Mouse (Mus musculus) subcutaneous adipose tissue, adult 2 months (tissue): ENCODE data around the gene Wnt10b. TPM values are rescaled to one million over a fixed set of nuclear protein-coding genes. Genes with fewer than 3 reads are reported as not detected.

Experiments used
- polyA plus RNA-seq: library from polyadenylated mRNA; depleted of rRNA; stranded (reverse); fragments of >200 nt; gene quantifications from 2 replicates; pipeline ENCODE4 v1.2.3, GENCODE M21; 2012; ENCODE audit warnings: low replicate concordance; rRNA removed

Gene Wnt10b
- polyA plus RNA-seq, result 1.9 and 4.5 TPM in 2 replicates

DNA sequence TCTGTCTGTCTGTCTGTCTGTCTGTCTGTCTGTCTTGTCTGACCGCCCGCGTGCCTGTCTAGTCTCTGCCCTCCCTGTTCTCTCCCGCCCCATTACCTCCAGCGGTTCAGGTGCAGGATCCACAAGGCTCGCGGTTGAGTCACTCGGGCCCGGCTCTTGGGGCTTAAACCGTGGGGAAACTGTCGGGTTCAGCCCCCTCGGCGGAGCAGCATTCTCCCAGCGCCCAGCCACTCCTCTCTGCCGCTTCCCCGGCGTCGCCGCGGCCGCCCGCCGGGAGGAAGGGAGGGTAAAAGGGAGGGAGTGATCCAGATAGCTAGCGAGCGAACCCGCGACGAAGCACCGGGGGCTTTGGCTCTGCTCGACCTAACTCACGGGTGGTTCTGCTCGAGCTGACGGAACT lies at the start of gene Wnt10b:
Wnt10b (minus strand) TSS at position 389 of the 400 bp plus-strand sequence.

DNA sequence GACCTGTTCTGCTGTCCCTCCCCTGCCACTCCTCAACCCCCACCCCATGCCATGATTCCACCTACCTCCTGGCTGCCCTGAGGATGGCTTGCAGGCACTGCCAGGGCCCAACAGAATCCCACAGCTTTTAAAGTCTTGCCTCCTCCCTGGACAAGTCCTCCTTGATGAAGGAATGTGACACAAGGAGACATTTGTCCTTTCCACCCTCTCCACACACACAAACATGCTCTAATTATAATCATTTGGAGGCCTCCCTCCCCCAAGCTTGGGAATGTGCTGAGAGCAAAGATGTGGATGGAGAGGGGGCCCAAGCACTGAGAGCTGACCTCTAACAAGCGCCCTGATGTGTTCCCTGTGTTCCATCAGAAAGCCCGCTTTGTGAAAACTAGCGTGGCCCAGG lies 31.4 kb upstream of the Wnt10b start, which contains the start of gene Ddn:
Ddn (minus strand) TSS at position 101 of the 400 bp plus-strand sequence.

DNA sequence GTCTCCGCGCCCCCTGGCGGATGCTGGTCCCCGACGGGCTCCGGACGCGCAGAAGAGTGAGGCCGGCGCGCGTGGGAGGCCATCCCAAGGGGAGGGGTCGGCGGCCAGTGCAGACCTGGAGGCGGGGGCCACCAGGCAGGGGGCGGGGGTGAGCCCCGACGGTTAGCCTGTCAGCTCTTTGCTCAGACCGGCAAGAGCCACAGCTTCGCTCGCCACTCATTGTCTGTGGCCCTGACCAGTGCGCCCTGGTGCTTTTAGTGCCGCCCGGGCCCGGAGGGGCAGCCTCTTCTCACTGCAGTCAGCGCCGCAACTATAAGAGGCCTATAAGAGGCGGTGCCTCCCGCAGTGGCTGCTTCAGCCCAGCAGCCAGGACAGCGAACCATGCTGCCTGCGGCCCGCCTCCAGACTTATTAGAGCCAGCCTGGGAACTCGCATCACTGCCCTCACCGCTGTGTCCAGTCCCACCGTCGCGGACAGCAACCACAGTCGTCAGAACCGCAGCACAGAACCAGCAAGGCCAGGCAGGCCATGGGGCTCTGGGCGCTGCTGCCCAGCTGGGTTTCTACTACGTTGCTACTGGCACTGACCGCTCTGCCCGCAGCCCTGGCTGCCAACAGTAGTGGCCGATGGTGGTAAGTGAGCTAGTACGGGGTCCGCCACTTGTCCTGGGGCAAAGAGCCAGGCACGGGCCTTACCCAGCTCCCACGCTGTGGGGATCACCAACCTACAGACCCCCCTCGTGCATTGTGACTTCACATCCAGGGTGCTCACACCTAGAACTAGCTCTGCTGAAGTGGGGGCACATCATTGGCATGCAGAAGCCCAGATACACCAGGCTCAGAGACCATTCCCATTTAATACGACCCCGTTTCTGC lies 11.9 kb upstream of the Wnt10b start, which contains the start of gene Wnt1:
Wnt1 (plus strand) TSS at position 197 of the 875 bp plus-strand sequence.

DNA sequence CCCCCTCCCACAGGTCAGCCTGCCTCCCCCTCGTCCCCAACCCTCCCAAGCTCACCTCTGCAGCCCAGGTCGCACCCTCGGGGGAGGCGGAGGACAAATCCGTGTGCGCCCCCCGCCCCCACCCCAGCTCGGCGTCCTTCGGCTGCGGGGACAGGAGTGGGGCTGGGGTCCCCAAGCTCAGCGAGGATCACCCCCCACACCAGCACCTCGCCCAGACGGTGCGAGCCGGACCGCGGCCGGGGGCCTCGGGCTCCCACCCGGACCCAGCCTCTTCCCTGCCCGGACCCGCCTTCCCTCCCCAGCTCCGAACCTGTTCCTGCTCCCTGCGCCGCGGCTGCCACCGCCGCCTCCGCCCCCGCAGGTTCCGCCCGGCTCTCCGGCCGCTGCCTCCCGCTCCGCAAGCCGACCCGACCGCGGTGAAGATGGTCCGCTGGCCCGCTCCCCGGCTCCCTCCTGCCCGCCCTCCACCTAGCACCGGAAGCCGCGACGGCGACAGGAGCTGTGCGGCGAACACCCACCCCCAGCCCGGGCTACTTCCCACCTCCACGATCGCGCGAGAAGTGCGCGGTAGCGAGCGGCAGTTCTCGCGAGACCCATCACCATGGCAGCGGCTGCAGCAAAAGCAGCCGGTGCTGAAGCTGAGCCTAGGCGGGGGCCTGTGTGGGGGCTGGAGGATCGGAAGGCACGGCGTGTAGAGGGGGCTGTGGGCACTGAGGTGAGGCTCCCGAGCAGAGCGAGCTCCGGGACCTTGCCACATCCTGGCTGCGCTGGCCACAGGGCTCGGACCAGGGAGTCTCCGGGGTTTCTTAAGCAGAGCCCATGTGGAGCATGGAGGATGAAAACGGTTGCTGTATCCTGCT lies 15.1 kb downstream of the Wnt10b start, which contains the start of gene Arf3:
Arf3 (minus strand) TSS at position 545 of the 860 bp plus-strand sequence.

DNA sequence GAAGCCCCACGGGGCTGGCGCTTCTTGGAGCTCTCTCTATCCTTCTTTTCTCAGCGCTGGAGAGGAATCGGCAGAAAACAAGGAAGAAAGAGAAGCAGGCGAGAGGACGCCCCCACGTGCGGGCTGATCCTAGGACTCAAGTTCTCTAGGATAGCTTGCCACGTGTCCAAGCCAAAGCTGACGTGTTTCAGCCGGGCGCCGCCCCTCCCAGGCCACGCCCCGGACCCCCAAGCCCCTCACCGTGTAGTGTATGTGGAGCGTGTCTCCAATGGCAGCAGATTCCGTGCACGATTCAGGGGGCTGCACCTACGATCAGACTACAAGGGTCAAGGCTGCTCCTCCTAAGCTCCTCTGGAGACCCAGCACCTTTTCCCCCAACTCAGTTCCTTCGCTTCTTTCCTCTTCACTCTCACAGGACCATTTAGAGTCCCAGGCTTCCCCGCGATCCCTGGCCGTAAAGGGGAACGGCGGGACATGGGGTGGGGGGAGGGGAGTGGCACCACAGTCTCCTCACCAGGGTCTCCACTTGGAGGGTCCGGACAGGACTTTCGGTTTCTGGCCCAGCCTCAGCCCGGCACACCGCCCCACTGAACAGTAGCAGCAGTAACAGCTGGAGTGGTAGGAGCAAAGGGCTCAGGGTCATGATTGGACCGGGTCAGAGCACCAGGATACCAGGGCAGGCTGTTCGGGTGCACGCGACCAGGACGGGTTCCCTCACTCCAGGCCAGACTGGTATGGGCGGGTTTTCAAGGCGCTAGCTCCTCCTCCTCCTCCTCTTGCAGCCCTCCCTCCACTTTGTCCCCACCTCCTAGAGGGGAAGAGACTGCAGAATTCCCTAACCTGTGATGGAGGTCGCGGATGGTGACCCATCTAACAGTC lies 50.3 kb downstream of the Wnt10b start, which contains the start of gene Fkbp11:
Fkbp11 (minus strand) TSS at position 756 of the 879 bp plus-strand sequence.

Other genes starting within 250 kb of the Wnt10b start
- 34.5 and 55.4 TPM in 2 replicates for gene Kansl2, start 243.9 kb downstream of the Wnt10b start, polyA plus RNA-seq
- 9.7 and 16.1 TPM in 2 replicates for gene Ccnt1, start 207.2 kb downstream of the Wnt10b start, polyA plus RNA-seq
- gene 4930415O20Rik, start 207.1 kb downstream of the Wnt10b start, polyA plus RNA-seq, result 0.73 TPM in 1 of 2 replicates, not detected in the other
- 107 and 116 TPM in 2 replicates for gene Adcy6, start 168.1 kb downstream of the Wnt10b start, polyA plus RNA-seq
- gene Cacnb3, start 147.3 kb downstream of the Wnt10b start, polyA plus RNA-seq, result 21.0 and 124 TPM in 2 replicates
- 29.0 and 48.5 TPM in 2 replicates for gene Ddx23, start 115.3 kb downstream of the Wnt10b start, polyA plus RNA-seq
- gene Rnd1, start 100.7 kb downstream of the Wnt10b start, polyA plus RNA-seq, result 4.4 and 5.4 TPM in 2 replicates
- 0.09 and 1.4 TPM in 2 replicates for gene Ccdc65, start 69.9 kb downstream of the Wnt10b start, polyA plus RNA-seq
- 8.5 and 30.4 TPM in 2 replicates for gene Fkbp11, start 50.0 kb downstream of the Wnt10b start, polyA plus RNA-seq
- gene Arf3, start 14.9 kb downstream of the Wnt10b start, polyA plus RNA-seq, result 95.2 and 124 TPM in 2 replicates
- 0.15 and 0.39 TPM in 2 replicates for gene Wnt1, start 11.7 kb upstream of the Wnt10b start, polyA plus RNA-seq
- gene Ddn, start 31.3 kb upstream of the Wnt10b start, polyA plus RNA-seq, result 0.05 and 0.06 TPM in 2 replicates
- gene Prkag1, start 53.4 kb upstream of the Wnt10b start, polyA plus RNA-seq, result 84.2 and 92.4 TPM in 2 replicates
- 19.8 and 31.7 TPM in 2 replicates for gene Kmt2d, start 93.1 kb upstream of the Wnt10b start, polyA plus RNA-seq
- 3.7 and 8.4 TPM in 2 replicates for gene Rhebl1, start 116.4 kb upstream of the Wnt10b start, polyA plus RNA-seq
- gene Dhh, start 120.4 kb upstream of the Wnt10b start, polyA plus RNA-seq, result 3.6 and 3.8 TPM in 2 replicates
- gene Lmbr1l, start 140.1 kb upstream of the Wnt10b start, polyA plus RNA-seq, result 44.1 and 65.4 TPM in 2 replicates
- gene Tuba1b, start 156.4 kb upstream of the Wnt10b start, polyA plus RNA-seq, result 2,548 and 2,957 TPM in 2 replicates
- gene Gm49450, start 175.4 kb upstream of the Wnt10b start, polyA plus RNA-seq, result 37.6 and 189 TPM in 2 replicates
- gene Tuba1a, start 175.6 kb upstream of the Wnt10b start, polyA plus RNA-seq, result 958 and 2,123 TPM in 2 replicates